Mouse (Mus musculus) stomach, embryonic 15.5 days (tissue): ENCODE data around the gene Sertad3. TPM values are rescaled to one million over a fixed set of nuclear protein-coding genes. Genes with fewer than 3 reads are reported as not detected.

Source experiments
- ATAC-seq: fragments of 200-750 bp; cut with Nextera tagmentation; 2 replicates; pipeline ENCODE4 v1.8.0; 2017; ENCODE audit warnings: low read depth, moderate number of reproducible peaks, moderate TSS enrichment; ENCODE audit not compliant: insufficient read depth, low FRiP score
- H3K27ac ChIP-seq: fragments of 300-500 bp; sonication (generic); 2 replicates; pipeline ENCODE4 v1.5.1; 2015; ENCODE audit warnings: mild to moderate bottlenecking, inconsistent platforms
- H3K27me3 ChIP-seq: fragments of 300-500 bp; sonication (generic); replicated peaks from 2 replicates; pipeline ENCODE4 v1.6.1; 2015; ENCODE audit warnings: inconsistent platforms
- H3K36me3 ChIP-seq: fragments of 300-500 bp; sonication (generic); 2 replicates; pipeline ENCODE4 v1.6.1; 2015; ENCODE audit warnings: inconsistent platforms
- H3K4me1 ChIP-seq: fragments of 300-500 bp; sonication (generic); 2 replicates; pipeline ENCODE4 v1.6.1; 2015; ENCODE audit warnings: inconsistent platforms
- H3K4me2 ChIP-seq: fragments of 300-500 bp; sonication (generic); 2 replicates; pipeline ENCODE4 v1.6.1; 2015; ENCODE audit warnings: mild to moderate bottlenecking, inconsistent platforms
- H3K4me3 ChIP-seq: fragments of 300-500 bp; sonication (generic); replicated peaks from 2 replicates; pipeline ENCODE4 v1.5.1; 2015; ENCODE audit warnings: inconsistent platforms
- H3K9ac ChIP-seq: fragments of 300-500 bp; sonication (generic); 2 replicates; pipeline ENCODE4 v1.6.1; 2015; ENCODE audit warnings: inconsistent platforms
- H3K9me3 ChIP-seq: fragments of 300-500 bp; sonication (generic); 2 replicates; pipeline ENCODE4 v1.6.1; 2016; ENCODE audit warnings: inconsistent platforms
- WGBS: fragments of 180-500 bp; shearing (Covaris S2); methylation state at CpG from one replicate; pipeline ENCODE4 v1.1.7; 2015; 5-methylcytosine and 5-hydroxymethylcytosine counted together
- polyA plus RNA-seq: library from polyadenylated mRNA; unstranded; fragments of >200 nt; fragmentation: Nextera tagmentation; extraction: Ambion mirVana; gene quantifications from 2 replicates; pipeline ENCODE4 v1.2.1, GENCODE M21; 2015

The Sertad3 gene
- polyA plus RNA-seq, 1 experiment from 2014 or later = 35.1 TPM

GRCm38 (mm10) chr7:27472596-27472995, 972 bp upstream of the Sertad3 start:
- Histone ChIP-seq H3K27ac (peak overlapping the region; percentile 97), H3K36me3 (peaks cover 8% of the 10 kb centered on the region), H3K4me2 (peak overlapping the region; percentile 60), H3K9me3 (no peaks in the 10 kb centered on the region), H3K9ac (no peak overlapping the region), H3K27me3 (no peaks in the 10 kb centered on the region), H3K4me1 (peaks cover 13% of the 10 kb centered on the region; the same call in 1 of the 2 replicates), H3K4me3 (peak overlapping the region; percentile 88)
- 21% methylated on average over 7 of the region's 7 CpGs for WGBS
- ATAC-seq = no peak

GRCm38 (mm10) chr7:27473835-27474489, 394 bp downstream of the Sertad3 start:
- peak overlapping the region; percentile 60 for H3K4me2 ChIP-seq
- H3K9me3 ChIP-seq = no peaks in the 10 kb centered on the region
- peaks cover 12% of the 10 kb centered on the region for H3K36me3 ChIP-seq
- H3K27ac ChIP-seq = peak overlapping the region; percentile 97
- H3K27me3 ChIP-seq = no peaks in the 10 kb centered on the region
- H3K4me3 ChIP-seq = peak overlapping the region; percentile 88
- peak overlapping the region; percentile 78 for H3K9ac ChIP-seq
- H3K4me1 ChIP-seq = peaks cover 17% of the 10 kb centered on the region
- no peak for ATAC-seq
- under 1% methylated on average over 34 of the region's 34 CpGs for WGBS

- Histone ChIP-seq H3K36me3 (peaks cover 12% of the 10 kb centered on the region), H3K27me3 (no peaks in the 10 kb centered on the region), H3K9ac (peak overlapping the region; percentile 78; the same call in 1 of the 2 replicates), H3K4me3 (peak overlapping the region; percentile 88), H3K4me1 (peaks cover 17% of the 10 kb centered on the region), H3K9me3 (no peaks in the 10 kb centered on the region), H3K4me2 (peak overlapping the region; percentile 60), H3K27ac (peak overlapping the region; percentile 97)
- WGBS = under 1% methylated on average over 23 of the region's 23 CpGs
- ATAC-seq = peak; percentile 94
Observed at GRCm38 (mm10) chr7:27474490-27474954, 954 bp downstream of the Sertad3 start.

- no peaks in the 10 kb centered on the region for H3K9me3 ChIP-seq
- no peak for ATAC-seq
- peak overlapping the region; percentile 51; the same call in 1 of the 2 replicates for H3K4me2 ChIP-seq
- H3K9ac ChIP-seq = no peak overlapping the region
- 95% methylated on average over 2 of the region's 2 CpGs for WGBS
- no peaks in the 10 kb centered on the region for H3K27me3 ChIP-seq
- no peak overlapping the region for H3K4me3 ChIP-seq
- H3K27ac ChIP-seq = no peak overlapping the region
- peaks cover 12% of the 10 kb centered on the region for H3K36me3 ChIP-seq
- peaks cover 17% of the 10 kb centered on the region for H3K4me1 ChIP-seq
Observed at GRCm38 (mm10) chr7:27475596-27475995, 2.0 kb downstream of the Sertad3 start.

GRCm38 (mm10) chr7:27476098-27476635, 2.6 kb downstream of the Sertad3 start:
- Histone ChIP-seq H3K36me3 (peaks cover 12% of the 10 kb centered on the region), H3K9me3 (no peaks in the 10 kb centered on the region), H3K9ac (no peak overlapping the region), H3K4me2 (peak overlapping the region; percentile 2; the same call in 1 of the 2 replicates), H3K27ac (no peak overlapping the region), H3K27me3 (no peaks in the 10 kb centered on the region), H3K4me1 (peaks cover 17% of the 10 kb centered on the region), H3K4me3 (no peak overlapping the region)
- WGBS = 87% methylated on average over 14 of the region's 14 CpGs
- ATAC-seq = no peak

- WGBS = 69% methylated on average over 7 of the region's 7 CpGs
- H3K9ac ChIP-seq = no peak overlapping the region
- peak overlapping the region; percentile 23; the same call in 1 of the 2 replicates for H3K27ac ChIP-seq
- H3K4me2 ChIP-seq = no peak overlapping the region
- H3K4me1 ChIP-seq = peaks cover 19% of the 10 kb centered on the region
- H3K27me3 ChIP-seq = no peaks in the 10 kb centered on the region
- H3K4me3 ChIP-seq = no peak overlapping the region
- H3K36me3 ChIP-seq = peaks cover 12% of the 10 kb centered on the region
- ATAC-seq = no peak
- H3K9me3 ChIP-seq = no peaks in the 10 kb centered on the region
Observed at GRCm38 (mm10) chr7:27478561-27478960, 5.0 kb downstream of the Sertad3 start.

- no peaks in the 10 kb centered on the region for H3K9me3 ChIP-seq
- no peaks in the 10 kb centered on the region for H3K27me3 ChIP-seq
- peak overlapping the region; percentile 77 for H3K27ac ChIP-seq
- WGBS = 56% methylated on average over 1 of the region's 1 CpGs
- peaks cover 19% of the 10 kb centered on the region for H3K4me1 ChIP-seq
- peaks cover 12% of the 10 kb centered on the region for H3K36me3 ChIP-seq
- H3K4me3 ChIP-seq = no peak overlapping the region
- peak overlapping the region; percentile 9; the same call in 1 of the 2 replicates for H3K4me2 ChIP-seq
- no peak for ATAC-seq
- H3K9ac ChIP-seq = no peak overlapping the region
Observed at GRCm38 (mm10) chr7:27479750-27480149, 6.2 kb downstream of the Sertad3 start.

GRCm38 (mm10) chr7:27480506-27480905, 6.9 kb downstream of the Sertad3 start:
- ATAC-seq = no peak
- peaks cover 17% of the 10 kb centered on the region for H3K4me1 ChIP-seq
- peak overlapping the region; percentile 35 for H3K4me3 ChIP-seq
- no peak overlapping the region for H3K9ac ChIP-seq
- no peaks in the 10 kb centered on the region for H3K27me3 ChIP-seq
- peak overlapping the region; percentile 77 for H3K27ac ChIP-seq
- peak overlapping the region; percentile 58 for H3K4me2 ChIP-seq
- peaks cover 12% of the 10 kb centered on the region for H3K36me3 ChIP-seq
- 62% methylated on average over 3 of the region's 3 CpGs for WGBS
- no peaks in the 10 kb centered on the region for H3K9me3 ChIP-seq

- Histone ChIP-seq H3K27ac (peak overlapping the region; percentile 77), H3K36me3 (peaks cover 12% of the 10 kb centered on the region), H3K4me2 (peak overlapping the region; percentile 58), H3K4me1 (peaks cover 12% of the 10 kb centered on the region), H3K4me3 (peak overlapping the region; percentile 35), H3K9me3 (no peaks in the 10 kb centered on the region), H3K9ac (peak overlapping the region; percentile 17; the same call in 1 of the 2 replicates), H3K27me3 (no peaks in the 10 kb centered on the region)
- no peak for ATAC-seq
- WGBS = 11% methylated on average over 11 of the region's 11 CpGs
Observed at GRCm38 (mm10) chr7:27480927-27481626, 7.5 kb downstream of the Sertad3 start.

- peak overlapping the region; percentile 35 for H3K4me3 ChIP-seq
- H3K27ac ChIP-seq = peak overlapping the region; percentile 77
- peak overlapping the region; percentile 58 for H3K4me2 ChIP-seq
- WGBS = 0% methylated on average over 7 of the region's 12 CpGs
- peaks cover 8% of the 10 kb centered on the region for H3K36me3 ChIP-seq
- peak; percentile 96 for ATAC-seq
- no peaks in the 10 kb centered on the region for H3K9me3 ChIP-seq
- H3K4me1 ChIP-seq = peaks cover 7% of the 10 kb centered on the region
- H3K9ac ChIP-seq = peak overlapping the region; percentile 17; the same call in 1 of the 2 replicates
- H3K27me3 ChIP-seq = no peaks in the 10 kb centered on the region
Observed at GRCm38 (mm10) chr7:27481627-27481969, 8.0 kb downstream of the Sertad3 start.

GRCm38 (mm10) chr7:27483860-27484259, 10.3 kb downstream of the Sertad3 start:
- ATAC-seq = no peak
- no peaks in the 10 kb centered on the region for H3K9me3 ChIP-seq
- no peak overlapping the region for H3K9ac ChIP-seq
- H3K36me3 ChIP-seq = no peaks in the 10 kb centered on the region
- peaks cover 9% of the 10 kb centered on the region for H3K4me1 ChIP-seq
- no peak overlapping the region for H3K4me2 ChIP-seq
- no peak overlapping the region for H3K27ac ChIP-seq
- H3K27me3 ChIP-seq = no peaks in the 10 kb centered on the region
- H3K4me3 ChIP-seq = no peak overlapping the region
- WGBS = 88% methylated on average over 4 of the region's 4 CpGs
